Mouse (Mus musculus) hindlimb bud, embryonic 11.5 days (tissue): Measurements from ENCODE around the gene Hist1h2ba.

Source experiments
- DNase-seq: peaks from one replicate; pipeline ENCODE4 v3.0.0-alpha.2; 2012; ENCODE audit warnings: low read depth, low spot score; ENCODE audit errors: extremely low spot score

Hist1h2ba gene

DNA sequence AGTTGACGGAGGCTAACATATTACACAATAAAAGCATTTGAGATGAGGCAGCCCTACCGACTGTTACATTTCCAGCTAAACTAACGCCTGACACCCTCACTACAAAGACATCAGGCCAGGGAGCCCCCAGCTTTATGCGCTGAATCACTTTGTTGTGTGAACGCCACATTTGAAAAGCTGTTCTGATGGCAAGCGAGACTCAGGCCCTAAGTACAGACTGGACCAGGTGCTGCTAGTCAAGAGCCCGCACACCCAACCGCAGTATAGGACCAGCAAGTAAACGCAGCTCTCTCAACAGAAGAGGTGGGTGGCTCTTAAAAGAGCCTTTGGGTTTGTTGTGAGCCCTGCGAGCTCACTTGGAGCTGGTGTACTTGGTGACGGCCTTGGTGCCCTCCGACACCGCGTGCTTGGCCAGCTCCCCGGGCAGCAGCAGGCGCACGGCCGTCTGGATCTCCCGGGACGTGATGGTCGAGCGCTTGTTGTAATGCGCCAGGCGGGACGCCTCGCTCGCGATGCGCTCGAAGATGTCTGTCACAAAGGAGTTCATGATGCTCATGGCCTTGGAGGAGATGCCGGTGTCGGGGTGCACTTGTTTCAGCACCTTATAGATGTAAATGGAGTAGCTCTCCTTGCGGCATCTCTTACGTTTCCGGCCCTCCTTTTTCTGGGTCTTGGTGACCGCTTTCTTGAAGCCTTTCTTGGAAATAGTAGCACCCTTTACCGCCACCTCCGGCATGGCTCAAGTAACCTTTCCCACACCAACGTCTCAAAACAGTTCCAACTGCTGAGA lies at the start of gene Hist1h2ba:
TSS of gene Hist1h2ba (minus strand) at position 736 of the 790 bp plus-strand sequence.
- DNase-seq = no peak

DNA sequence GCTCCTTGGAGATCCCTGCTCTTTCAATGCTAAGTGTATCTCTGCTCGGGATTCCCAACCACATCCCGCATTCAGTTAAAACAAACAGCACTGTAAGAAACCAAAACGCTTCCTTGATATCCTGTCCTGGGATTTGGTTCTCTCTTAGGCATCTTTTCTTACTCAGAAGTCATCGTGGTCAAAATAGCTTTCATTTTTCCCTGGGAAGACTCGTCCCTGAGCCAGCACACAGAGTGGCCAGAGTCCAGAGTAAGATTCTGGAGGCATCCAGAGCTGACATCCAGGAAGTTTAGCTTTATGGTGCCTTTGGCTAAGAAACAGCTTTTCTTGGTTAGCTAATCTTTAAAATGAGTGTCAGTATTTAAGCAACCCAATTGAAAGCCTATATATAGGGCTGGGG lies 38.3 kb upstream of the Hist1h2ba start:
- no peak for DNase-seq

- DNase-seq = no peak
Measured at GRCm38 (mm10) chr13:23971870-23972269, 37.9 kb upstream of the Hist1h2ba start.

DNA sequence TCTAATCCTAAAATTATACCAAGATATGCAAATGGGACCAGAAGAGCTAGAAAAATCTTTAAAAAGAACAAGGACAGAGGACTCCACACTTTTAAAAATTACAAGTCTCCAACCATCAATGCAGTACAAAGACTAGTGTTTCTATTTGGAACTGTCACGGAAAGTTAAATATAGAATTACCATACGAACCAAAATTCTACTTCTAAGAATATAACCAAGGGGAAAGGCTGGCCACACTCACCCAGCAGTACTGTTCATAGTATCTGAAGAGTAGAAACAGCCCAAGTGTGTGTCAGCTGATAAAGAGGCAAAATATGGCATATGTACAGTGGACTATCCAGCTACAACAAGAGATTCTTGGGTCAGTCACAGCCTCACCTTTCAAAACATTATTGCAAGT lies 31.0 kb upstream of the Hist1h2ba start:
- DNase-seq = no peak

GRCm38 (mm10) chr13:23959776-23960175 lies 25.8 kb upstream of the Hist1h2ba start:
- DNase-seq = no peak

GRCm38 (mm10) chr13:23950928-23951327 lies 17.0 kb upstream of the Hist1h2ba start:
- DNase-seq = no peak

DNA sequence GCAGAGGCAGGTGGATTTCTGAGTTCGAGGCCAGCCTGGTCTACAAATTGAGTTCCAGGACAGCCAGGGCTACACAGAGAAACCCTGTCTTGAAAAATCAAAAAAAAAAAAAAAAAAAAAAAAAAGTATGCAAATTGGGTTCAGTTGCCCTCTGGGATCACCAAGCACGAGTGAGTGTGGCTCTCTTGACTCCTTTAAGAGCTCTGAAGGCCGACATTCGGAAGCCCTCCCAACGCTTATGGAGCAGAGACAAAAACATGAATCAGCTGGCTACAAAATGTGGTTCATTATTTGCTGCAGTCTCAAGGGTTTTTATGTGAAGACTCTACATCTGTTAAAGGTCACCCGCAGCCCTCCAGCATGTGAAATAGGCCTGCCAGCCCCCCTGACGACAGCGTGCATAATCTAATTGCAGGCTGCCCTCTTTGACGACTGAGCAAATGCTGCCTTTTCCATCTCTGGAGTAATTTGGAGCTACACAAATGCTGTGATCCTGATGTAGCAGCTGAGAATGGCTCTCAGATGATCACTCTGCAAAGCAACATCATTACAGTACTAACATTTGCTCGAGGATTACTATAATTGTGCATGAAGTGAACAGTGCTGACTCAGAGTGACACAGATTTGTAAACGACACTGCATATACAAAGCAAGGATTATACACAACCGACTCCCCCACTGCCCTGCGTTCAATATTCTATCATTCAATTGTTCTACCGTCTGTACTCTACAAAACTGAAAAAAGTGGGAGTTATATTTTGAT lies 15.7 kb upstream of the Hist1h2ba start:
- DNase-seq = no peak

- DNase-seq = no peak
Measured at GRCm38 (mm10) chr13:23946254-23946653, 12.3 kb upstream of the Hist1h2ba start.

DNA sequence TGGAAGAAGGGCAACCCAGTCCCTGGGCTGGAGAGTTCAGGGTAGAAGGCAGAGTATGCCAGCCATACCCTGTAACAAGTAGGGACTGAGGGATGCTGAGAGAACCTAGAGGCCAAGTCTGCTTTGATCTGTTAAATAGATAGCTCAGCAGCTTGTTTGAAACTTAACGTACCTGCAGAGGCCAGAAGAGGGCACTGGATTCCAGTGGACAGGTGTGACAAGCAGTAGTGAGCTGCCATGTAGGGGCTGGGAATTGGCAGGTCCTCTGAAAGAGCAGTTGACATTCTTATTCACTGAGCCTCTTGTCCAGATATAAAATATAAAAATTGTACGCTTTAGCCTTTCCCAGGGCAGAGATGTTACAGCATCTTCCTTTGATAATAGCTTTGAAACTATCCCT lies 8.9 kb upstream of the Hist1h2ba start:
- no peak for DNase-seq

DNA sequence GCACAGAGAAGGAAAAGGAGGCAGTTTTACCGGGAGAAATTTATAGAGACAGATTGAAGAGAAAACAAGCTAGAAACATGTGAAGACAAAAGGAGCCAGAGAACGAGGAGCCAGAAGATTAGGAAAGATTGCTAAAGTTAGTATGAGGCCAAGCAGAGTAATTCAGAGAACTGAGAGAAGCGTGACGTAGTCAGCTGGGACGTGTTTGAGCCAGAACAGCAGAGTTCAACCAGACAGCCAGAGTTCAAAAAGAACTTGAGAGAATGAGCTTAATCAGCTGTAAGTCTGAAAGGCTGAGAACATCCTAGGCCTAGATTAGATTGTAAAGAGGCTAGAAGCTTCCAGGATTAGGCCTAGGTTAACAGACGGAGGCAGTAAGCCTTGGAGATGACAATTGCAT lies 6.3 kb upstream of the Hist1h2ba start:
- DNase-seq = no peak

GRCm38 (mm10) chr13:23938699-23939098 lies 4.7 kb upstream of the Hist1h2ba start:
- no peak for DNase-seq

DNA sequence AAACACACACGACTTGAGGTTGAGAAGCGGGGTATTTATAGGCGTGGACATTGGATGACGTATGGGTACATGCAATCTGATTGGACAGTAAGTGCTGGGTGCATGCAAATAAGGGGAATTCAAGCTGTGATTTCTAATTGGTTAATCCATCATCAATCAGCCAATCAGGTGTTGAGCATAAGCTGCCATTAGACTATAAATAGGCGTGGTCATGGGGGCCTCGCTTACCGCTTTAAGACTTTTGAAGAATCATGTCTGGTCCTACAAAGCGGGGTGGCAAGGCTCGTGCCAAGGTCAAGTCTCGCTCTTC lies 210 bp upstream of the Hist1h2ba start, which contains the start of gene Hist1h2aa:
TSS of gene Hist1h2aa (plus strand) at position 252 of the 310 bp plus-strand sequence.
- no peak for DNase-seq

GRCm38 (mm10) chr13:23930904-23931303 lies 3.1 kb downstream of the Hist1h2ba start:
- DNase-seq = no peak

- no peak for DNase-seq
Measured at GRCm38 (mm10) chr13:23930461-23930860, 3.5 kb downstream of the Hist1h2ba start.

- no peak for DNase-seq
Measured at GRCm38 (mm10) chr13:23928637-23929036, 5.3 kb downstream of the Hist1h2ba start.

GRCm38 (mm10) chr13:23925792-23926191 lies 8.2 kb downstream of the Hist1h2ba start:
- no peak for DNase-seq

- no peak for DNase-seq
Measured at GRCm38 (mm10) chr13:23917674-23918073, 16.3 kb downstream of the Hist1h2ba start.

- DNase-seq = no peak
Measured at GRCm38 (mm10) chr13:23916132-23916531, 17.8 kb downstream of the Hist1h2ba start.

DNA sequence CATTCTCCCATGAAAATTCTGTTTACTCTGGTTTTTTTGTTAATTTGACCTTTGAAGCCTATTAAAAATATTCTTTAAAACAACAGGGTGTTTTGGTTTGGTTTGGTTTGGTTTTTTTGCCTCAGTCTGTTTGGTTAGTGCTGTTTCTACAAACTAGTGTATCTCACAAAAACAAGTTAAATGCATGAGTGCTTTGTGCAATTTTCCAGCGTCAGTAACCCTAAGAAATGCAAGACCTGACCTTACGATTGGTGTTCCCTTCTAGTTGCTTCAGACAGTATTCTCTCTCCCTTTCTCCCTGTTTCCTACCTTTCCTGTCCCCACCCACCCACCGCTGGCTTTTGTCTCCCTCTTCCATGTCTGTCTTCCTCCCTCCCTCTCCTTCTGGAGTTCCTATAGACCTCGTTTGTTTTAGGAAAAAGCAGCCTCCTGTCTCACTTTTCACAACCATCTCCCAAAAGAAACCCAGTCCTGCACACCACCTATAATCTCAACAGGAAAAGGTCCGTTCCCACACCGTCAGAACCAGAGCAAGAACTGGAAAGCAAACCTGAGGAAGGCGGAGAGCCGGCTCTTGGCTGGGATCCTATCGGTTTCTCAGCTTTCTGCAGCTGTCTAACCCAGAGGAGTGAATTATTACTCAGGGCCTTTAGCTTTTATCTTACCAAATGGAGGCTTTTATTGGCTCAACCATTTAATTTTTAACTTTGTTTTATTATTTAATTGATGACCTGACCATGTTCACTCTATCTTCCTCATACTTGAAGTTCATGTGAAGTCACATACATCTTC lies 19.4 kb downstream of the Hist1h2ba start, which contains the start of gene Slc17a4:
TSS of gene Slc17a4 (minus strand) at position 634 of the 792 bp plus-strand sequence.
- no peak for DNase-seq

DNA sequence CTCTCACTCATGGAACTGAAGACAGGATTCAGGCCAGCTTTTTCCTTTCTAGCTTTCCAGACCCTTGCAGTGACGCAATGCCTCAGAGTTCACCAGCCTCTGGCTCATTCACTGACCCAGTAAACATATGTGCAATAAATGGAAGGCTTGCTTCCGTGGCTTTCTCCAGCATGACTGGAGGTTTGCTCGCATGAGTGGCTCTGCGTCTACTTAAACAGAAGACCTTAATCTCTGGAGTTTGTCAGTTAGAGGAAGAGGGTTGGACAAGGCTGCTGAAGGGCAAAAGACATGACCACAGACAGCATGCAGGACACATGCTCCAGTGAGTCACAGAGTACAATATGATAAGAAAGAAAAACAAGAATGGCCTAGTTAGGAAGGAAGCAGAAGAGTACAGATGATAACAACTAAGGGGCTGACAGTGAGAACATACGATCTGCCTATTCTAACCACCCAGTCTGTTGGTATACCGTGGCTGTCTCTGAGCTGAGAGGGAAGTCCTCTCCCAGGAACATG lies 20.1 kb downstream of the Hist1h2ba start:
- DNase-seq = no peak

GRCm38 (mm10) chr13:23911335-23911734 lies 22.6 kb downstream of the Hist1h2ba start:
- no peak for DNase-seq
